Mouse (Mus musculus): ENCODE measurements at regions not wholly inside any gene's neighbourhood (a gene's known extent, or its start where the extent isn't known, plus 50 kb on each side); places are given as distances from the start of the nearest gene placed in this dataset.
A peak's percentile ranks its signal among the peaks of the same experiment; 100 is the strongest.

- DNase-seq (ENCODE audit: low read depth, low spot score): no peak
Measured at GRCm38 (mm10) chr2:9435155-9435872, 445.7 kb upstream of the 4930412O13Rik start.

GRCm38 (mm10) chr2:9443103-9443502 is 437.9 kb upstream of the 4930412O13Rik start:
- DNase-seq (ENCODE audit: low read depth, low spot score): no peak

- DNase-seq (ENCODE audit: low read depth, low spot score): no peak
Measured at GRCm38 (mm10) chr2:9445826-9446225, 435.2 kb upstream of the 4930412O13Rik start.

- no peak for DNase-seq (ENCODE audit: low read depth, low spot score)
Measured at GRCm38 (mm10) chr2:9464413-9464812, 416.6 kb upstream of the 4930412O13Rik start.

- no peak for DNase-seq (ENCODE audit: low read depth, low spot score)
Measured at GRCm38 (mm10) chr2:9464818-9465217, 416.2 kb upstream of the 4930412O13Rik start.

GRCm38 (mm10) chr2:9467573-9467972 is 413.5 kb upstream of the 4930412O13Rik start:
- DNase-seq (ENCODE audit: low read depth, low spot score): no peak

- DNase-seq (ENCODE audit: low read depth, low spot score): no peak
Measured at GRCm38 (mm10) chr2:9468651-9469050, 412.4 kb upstream of the 4930412O13Rik start.

GRCm38 (mm10) chr2:9481678-9482345 is 399.2 kb upstream of the 4930412O13Rik start:
- no peak for DNase-seq (ENCODE audit: low read depth, low spot score)

GRCm38 (mm10) chr2:9487381-9487914 is 393.6 kb upstream of the 4930412O13Rik start:
- no peak for DNase-seq (ENCODE audit: low read depth, low spot score)

GRCm38 (mm10) chr2:9493606-9494145 is 387.4 kb upstream of the 4930412O13Rik start:
- no peak for DNase-seq (ENCODE audit: low read depth, low spot score)

- DNase-seq (ENCODE audit: low read depth, low spot score): no peak
Measured at GRCm38 (mm10) chr2:9520045-9520444, 361.0 kb upstream of the 4930412O13Rik start.

- no peak for DNase-seq (ENCODE audit: low read depth, low spot score)
Measured at GRCm38 (mm10) chr2:9525910-9526309, 355.1 kb upstream of the 4930412O13Rik start.

- no peak for DNase-seq (ENCODE audit: low read depth, low spot score)
Measured at GRCm38 (mm10) chr2:9535141-9535658, 345.9 kb upstream of the 4930412O13Rik start.

GRCm38 (mm10) chr2:9547771-9548590 is 333.1 kb upstream of the 4930412O13Rik start:
- DNase-seq (ENCODE audit: low read depth, low spot score): no peak

GRCm38 (mm10) chr2:9553313-9553712 is 327.7 kb upstream of the 4930412O13Rik start:
- DNase-seq (ENCODE audit: low read depth, low spot score): no peak

GRCm38 (mm10) chr2:9564487-9565043 is 316.5 kb upstream of the 4930412O13Rik start:
- no peak for DNase-seq (ENCODE audit: low read depth, low spot score)

GRCm38 (mm10) chr2:9569220-9569619 is 311.8 kb upstream of the 4930412O13Rik start:
- DNase-seq (ENCODE audit: low read depth, low spot score): no peak

- DNase-seq (ENCODE audit: low read depth, low spot score): no peak
Measured at GRCm38 (mm10) chr2:9574196-9574595, 306.9 kb upstream of the 4930412O13Rik start.

- no peak for DNase-seq (ENCODE audit: low read depth, low spot score)
Measured at GRCm38 (mm10) chr2:9574651-9575050, 306.4 kb upstream of the 4930412O13Rik start.

GRCm38 (mm10) chr2:9577868-9578267 is 303.2 kb upstream of the 4930412O13Rik start:
- peak; percentile 49 for DNase-seq (ENCODE audit: low read depth, low spot score)

GRCm38 (mm10) chr2:9587389-9587788 is 293.7 kb upstream of the 4930412O13Rik start:
- no peak for DNase-seq (ENCODE audit: low read depth, low spot score)

All from mesoderm, embryonic 11.5 days (tissue).